Mouse (Mus musculus) spleen, adult 18-20 months (tissue): ENCODE measurements around the gene Ptk7.
A peak's percentile ranks its signal among the peaks of the same experiment; 100 is the strongest.

Experiments
- DNase-seq, 2 experiments: peaks; one replicate each; pipeline ENCODE4 v3.0.0; 2022; ENCODE audit warnings: mixed read lengths in 2 of 2

Gene Ptk7

DNA sequence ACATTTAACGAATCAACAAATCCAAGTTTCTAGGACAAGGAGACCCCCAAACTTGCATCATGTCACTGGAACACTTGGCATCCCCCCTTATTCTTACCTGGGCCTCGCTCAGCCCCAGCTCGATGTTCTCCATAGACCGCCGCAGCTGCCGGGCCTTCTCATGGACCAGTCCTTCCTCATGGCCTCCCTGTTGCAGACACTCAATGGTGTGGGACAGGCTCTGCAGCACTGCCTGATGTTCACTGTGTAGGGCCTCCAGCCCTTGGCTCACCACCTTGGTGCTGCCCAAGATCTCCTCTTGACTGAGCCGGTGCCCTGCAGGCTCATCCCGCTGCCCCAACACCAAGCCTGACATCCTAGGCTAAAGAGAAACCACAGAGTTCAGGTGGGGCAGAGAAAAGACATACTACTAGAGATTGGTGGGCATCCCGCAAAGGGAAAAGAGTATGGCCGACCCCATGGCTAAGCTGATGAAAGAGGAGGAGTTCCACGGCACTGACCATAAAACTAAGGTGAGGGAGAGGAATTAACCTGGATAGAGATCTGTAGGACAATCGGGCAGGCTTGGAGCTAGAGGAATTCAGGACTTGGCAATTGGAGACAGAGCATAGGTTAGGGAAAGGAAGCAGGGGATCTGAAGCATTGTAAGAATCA, 15.0 kb upstream of the Ptk7 start:
- DNase-seq = no peak

DNA sequence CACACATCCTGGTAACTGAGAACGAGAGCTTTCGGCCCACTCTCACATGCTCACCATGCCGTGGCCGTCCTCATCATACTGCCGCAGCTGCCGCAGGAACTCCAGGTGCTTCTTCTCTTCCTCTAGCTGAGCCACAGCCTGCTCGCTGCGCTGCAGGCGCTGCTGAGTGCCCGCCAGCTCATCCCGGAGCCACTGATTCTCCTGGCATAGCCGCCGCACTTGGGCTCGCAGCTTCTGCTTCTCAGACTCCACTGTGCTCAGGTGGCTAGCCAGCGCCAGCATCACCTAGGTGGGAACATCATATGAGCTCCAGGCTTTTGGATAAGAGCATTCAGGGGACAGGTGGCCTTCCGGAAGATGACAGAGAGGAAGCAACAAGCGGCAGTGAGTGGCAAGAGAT, 12.8 kb upstream of the Ptk7 start:
- DNase-seq = no peak

DNA sequence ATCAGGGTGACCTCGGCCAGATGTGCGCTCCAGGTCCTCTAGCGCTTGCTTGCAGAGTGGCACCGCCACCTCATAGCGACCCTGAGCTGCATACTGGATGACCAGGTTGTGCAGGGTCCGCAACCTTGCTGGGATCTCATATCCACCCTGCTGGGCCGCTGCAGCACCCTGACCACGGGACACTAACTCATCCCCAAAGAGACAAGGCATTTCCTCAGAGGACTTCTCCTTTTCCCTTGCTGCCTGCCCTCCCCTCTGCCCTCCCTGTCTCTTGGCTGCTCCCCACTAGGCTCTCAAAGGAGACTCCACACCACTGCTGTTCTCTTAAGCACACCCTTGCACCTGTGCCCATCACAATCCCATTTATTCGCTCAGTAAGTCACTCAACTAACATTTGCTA, 10.6 kb upstream of the Ptk7 start:
- DNase-seq = no peak

DNA sequence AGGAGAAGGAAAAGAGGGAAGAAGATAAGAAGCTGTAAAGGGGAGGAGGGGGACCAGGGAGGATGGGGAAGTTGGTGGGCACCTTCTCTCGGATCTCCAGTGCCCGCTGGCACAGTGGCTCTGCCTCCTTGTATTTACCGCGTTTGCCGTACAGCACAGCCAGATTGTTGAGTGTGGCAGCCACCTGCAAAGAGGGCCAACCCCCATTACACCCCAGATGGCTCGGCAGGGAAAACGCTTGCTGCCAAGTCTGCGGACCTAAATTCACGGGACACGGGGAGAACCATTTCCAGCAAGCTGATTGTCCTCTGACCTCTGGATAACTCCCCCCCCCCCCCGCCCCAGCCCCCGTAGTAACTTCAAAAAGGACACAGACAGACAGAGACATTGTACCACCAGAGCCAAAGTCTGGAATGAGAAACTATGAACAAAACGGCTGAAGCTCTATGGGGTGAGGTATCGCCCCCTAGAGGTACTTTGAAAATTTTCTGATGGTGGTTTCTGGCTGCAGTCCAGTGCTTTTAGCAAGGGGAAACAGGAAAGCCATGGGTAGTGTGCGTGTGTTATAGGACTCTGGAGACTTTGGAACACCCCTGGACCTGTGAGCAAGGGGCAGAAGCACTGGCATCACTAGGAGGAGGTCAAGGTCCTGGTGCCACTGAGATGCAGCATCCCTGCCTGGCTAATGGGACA, 7.7 kb upstream of the Ptk7 start:
- DNase-seq = peak in 1 of 2 experiments; percentile 30

DNA sequence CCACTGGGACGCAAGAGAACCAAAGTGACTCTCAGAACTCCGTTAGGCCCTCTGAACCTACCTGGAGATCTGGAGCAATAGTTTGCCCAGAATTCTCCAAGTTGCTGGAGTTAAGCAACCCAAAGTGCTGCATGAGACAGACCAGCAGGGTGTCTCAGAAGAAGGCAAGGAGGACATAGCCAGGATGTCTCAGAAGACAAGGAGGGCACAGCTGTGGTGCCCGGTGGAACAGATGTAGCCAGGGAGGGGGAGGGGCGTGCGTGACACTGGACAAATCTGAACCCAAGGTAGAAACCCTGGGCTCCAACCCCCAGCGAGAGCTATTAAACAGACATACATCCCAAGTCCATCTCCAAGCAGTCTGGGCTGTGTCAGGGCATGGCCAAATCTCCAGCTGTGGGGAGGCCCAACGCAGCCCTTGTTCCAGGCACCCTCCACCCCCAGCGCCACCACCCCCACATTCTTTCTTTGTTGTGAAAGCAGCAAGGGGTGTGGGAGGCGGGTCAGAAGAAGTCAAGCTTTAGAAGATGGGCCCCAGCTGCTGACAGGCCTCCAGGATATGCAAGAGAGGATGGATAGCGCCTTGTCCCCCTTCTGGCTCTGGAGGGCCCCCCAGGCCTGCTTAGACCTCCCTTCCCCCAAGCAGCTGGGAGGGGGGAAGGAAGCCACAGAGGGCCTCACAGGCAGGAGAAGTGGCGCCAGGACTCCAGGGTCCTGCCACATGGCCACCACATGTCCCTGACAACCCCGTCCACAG, 559 bp upstream of the Ptk7 start:
- peak in 1 of 2 experiments; percentile 20 for DNase-seq

DNA sequence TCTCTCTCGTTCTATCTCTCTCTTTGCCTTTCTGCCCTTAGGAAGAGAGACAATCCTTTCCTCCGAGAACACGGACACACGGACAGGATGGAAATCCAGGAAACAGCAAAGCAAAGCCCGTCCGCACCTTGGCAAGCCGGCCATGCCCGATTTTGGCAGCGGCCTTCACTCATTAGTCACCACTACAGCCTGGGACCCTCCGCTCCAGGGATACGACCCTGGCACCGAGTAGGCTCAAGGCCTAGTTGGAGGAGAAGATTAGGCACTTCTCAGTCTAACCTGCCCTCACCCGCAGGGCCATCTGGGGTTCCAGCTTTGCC, 873 bp downstream of the Ptk7 start:
- no peak for DNase-seq

DNA sequence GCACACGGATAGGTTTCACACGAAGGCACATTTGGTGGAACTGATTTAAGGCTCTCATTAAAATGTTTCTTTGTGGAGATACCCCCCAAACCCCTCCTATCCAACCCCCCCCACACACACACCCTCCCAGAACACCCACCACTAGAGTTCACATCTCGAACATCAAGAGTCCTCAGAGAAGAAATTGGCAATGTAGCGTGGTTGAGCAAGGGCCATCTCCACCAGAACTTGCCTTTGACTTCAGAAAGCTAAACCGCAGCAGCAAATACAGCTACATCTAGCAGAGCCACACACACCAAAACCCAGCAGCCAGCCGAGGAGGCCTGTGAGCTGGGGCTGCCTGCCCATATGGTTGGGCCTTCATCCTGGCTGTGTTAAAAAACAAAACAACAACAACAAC, 1.9 kb downstream of the Ptk7 start:
- DNase-seq = no peak

DNA sequence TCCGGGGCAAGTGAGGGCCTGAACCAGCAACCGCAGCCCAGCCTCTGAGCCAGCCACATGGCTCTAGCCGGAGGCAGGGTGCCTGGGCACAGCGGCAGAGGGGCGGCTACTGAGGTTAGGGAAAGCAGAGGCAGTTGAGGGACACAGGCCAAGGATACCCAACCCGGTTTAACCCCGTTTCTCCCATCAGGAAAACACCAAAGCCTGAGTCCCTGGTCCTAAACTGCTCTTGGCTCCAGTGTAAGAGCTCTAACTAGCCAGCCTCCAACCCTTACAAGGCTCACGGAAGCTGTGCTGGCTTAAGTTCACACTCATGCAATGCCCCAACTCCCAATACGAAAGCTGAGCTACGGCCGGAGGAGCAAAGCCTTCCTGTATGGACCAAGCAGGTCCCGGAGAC, 4.7 kb downstream of the Ptk7 start:
- DNase-seq = no peak

DNA sequence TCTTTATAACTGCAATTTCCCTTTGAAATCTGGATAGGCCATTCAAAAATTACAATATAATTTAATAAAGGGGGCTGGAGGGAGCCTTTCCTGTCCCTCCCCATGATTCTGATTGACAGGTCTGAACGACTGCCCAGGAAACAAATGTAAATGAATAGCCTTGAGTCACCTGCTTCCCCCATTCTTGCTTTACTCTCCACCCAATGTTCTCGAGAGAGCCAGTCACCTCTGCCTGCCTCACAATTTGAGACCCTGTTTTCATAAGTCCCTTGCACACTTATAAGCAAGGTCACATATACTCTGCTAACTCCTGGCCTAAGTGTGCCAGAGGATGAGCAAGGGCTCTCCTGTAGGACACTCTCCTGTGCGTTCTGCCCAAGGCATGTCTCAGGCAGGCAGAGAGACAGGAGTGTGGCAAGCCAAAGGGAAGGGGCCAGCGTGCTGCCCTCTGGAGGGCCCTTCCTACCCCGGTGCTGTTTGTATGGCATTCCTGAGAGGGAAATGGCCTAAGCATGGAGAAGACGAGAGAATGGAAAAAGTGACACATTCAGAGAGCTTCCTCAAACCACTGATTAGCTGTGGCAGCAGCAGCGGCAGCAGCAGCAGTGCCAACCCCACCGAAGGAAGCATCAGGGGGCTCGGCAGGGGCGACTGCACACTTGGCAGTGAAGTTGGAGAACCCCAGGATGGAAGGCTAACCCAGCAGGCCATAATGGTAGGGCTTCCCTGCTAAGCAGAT, 5.3 kb downstream of the Ptk7 start:
- DNase-seq = no peak

DNA sequence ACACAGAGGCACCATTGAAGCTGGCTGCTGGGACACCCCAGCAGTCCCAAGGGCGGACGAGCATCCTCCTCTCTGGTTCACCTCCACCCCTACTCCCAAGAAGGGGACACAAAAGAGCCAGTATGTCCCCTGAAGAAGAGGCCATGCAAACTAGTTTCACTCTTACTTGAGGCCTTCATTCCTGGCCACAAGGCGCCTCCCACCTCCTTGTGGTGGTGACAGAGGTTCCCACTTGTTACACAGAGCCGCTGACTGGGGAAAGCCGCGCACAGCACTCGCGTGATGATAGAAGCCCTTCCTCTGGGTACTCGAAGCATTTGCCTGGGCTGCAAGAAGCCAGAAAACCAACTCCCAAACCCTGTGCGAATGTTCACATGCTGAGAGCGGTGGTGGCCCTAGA, 7.0 kb downstream of the Ptk7 start:
- no peak for DNase-seq

DNA sequence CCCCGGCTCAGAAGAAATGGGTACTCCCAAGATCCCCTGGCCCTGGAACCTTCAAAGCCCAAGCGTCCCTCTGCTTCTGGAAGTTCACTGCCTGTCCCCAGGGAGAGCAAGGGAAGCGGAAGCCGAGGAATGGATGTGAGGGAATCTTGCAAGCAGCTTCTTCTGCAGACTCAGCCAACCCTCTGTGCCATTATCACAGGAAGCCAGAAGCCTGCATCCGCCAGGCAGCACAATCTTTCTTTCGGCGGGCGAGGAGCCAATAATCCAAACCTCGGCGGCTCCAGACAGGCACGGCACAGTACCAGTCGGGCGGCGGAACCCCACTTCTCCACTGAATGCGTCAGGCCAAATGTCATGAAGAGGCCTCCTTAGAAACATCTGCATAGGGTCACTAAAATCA, 8.0 kb downstream of the Ptk7 start:
- DNase-seq = no peak

DNA sequence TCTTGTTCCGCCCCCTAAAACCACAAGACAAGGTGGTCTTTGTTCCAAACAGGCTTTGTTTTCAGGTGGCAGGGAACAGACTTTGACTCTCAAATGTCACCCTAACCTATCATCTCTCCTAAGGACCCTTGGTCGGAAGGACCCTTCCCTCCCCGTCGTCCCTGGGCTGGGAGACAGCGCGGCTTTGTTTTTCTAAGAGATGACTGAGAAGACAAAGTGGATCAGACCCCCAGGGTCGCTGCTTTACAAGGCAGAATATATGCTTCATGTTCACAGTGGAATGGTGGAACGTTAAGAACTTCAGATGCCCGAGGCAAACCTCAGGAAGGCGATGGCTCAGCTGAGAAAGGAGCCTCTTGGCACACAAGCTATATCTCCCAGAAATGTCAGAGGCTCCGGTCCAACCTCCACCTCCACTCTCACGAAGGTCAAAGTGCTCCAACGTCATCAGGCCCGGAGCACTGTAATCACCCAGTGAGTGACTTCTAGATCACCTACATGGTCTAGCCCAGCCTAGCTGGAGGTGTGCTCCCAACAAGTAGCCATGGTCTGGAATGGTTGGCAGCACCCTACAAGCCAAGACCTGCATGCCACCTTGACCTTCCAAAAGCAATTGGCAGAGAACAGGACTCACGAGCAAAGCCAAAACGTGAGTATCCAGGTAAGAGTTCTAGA, 9.5 kb downstream of the Ptk7 start:
- no peak for DNase-seq

DNA sequence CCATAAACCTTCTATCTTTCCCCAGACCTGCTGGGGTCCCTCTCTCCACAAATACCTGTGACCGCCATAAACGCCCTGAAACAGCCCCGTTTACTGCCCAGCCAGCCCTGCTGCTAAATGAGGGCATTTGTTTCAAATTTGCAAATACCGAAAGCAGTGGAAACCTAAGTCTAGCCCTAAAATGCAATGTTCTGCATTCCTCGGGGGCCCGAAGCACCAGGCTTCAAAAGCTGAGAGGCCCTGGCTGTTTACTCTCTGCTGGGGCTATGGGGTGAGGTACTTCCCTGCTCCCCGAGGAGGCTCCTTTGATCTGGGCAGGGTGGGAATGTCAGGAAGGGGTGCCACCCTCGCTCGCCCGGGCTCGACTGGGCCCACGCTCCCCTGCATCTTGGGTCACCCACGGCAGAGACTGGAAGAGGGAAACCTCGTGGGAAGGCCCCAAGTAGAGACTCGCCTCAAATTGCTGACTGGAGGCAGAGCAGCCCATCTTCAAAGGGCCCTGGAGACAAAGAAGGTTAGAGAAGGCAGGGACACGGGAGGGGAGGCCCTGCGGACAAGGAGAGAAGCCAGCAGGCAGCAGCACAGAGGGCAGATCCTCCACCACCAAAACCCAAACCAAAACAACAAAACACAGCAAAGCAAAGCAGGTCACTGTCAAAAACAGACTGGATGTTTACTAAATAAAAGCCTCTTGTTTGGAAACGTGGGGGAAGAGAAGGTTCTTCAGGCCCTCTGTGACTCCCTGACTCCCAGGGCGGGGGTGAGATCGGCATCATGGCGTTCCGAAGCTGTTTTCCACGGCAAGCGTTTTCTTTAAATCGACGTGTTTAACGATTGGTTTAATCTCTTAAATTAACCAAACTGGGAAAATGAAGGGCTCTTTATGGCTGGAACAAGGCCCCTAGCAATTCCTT, 10.3 kb downstream of the Ptk7 start:
- no peak for DNase-seq

DNA sequence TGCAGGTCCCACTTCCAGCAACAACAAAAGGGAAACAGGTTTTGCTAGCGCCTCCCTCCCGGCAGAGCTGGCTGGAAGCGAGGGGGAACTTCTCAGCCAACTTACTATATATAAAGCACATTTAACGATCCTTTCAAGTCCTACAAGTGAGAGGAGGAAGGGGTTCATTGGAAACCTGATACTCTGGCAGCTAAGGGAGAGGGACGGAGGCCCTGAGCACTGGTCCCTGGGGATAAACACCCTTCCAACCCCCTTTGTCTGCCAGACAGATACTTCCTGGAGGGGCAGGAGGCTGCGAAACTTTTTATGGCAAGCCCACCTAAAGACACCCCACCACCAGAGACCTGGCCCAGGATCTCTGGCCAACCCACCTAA, 10.9 kb downstream of the Ptk7 start:
- DNase-seq = no peak

DNA sequence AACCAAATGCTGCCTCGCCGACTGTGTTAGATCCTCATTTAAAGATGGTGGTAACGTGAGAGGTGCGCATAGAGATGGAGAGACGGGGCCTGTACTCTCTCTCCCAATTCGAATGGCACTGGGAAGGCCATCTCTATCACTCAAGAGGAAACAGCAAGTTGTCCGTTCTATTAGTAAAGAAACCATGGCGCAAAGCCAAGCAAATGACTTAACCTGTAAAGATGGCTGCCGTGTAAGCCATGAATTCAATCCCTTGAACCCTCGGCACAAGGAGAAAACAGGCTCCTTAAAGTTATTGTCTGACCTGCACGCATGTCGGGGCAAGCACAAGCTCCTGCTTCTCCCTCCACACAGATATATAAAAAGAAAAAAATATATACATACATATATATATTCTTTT, 11.5 kb downstream of the Ptk7 start:
- no peak for DNase-seq

DNA sequence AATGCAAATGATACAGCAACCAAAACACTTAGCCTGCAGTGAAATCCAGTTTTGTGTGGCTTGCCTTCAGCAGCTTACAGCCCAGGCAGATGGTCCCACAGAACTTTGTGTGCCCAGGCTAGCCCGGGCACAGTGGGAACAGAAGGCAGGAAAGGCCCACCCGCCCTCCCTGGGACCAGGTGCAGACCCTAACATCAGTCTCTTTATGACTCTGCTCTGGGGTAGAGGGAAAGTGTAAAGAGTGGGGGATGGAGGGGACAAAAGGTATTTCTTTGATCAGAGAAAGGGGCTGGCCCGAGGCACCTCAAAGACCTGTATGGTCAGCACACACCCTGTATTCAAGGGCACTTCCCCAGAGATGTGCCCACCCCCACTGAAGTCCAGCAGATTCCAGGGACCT, 16.1 kb downstream of the Ptk7 start:
- no peak for DNase-seq

DNA sequence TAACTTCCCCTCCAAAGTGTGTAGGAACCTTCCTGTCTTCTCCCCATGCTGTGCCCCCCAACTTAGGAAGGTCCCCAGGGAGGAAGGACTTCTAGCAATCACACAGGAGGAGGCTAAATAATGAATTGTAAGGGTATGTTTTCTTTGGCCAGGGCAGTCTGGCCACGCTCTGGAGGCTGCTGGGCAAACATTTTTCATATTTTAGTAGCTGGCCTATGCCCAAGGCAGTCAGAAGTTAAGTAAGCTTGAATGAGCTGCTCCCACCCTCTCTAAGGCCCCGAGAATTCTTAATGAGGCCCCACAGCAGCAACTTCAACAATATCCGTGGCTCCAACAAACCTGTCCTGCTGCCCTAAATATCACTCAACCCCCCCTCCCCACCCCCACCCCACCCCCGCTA, 16.5 kb downstream of the Ptk7 start:
- no peak for DNase-seq

DNA sequence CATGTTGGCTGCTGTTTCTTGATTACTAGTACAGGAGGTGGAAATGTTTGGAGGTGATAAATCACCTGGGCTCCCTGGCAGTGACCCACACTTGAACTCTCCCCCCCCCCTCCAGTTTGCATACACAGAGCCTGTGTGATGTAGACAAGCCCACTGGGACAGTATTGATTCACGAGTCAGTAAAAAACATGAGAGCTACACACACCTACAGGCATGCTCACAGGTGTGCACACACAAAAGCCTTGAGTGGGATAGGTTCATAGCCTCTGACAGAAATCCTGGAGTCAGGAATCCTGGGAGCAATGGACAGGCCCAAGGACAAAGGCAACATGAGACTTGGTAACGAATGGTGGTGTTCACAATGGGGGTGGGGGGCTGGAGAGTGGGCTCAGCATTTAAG, 17.1 kb downstream of the Ptk7 start:
- no peak for DNase-seq

DNA sequence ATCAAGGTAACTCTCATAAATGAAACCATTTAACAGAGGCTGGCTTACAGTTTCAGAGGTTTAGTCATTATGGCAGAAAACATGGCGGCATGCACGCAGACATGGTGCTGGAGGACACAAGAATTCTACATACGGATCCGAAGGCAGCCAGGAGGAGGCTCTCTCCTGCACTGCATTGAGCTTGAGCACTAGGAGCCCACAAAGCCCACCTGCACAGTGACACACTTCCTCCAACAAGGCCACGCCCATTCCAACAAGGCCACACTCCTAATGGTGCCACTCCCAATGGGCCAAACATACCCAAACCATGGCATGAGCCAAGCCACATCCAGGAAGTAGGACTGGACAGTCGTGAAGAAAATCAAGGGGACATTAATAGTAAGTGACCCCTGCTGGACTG, 18.0 kb downstream of the Ptk7 start:
- DNase-seq = no peak

DNA sequence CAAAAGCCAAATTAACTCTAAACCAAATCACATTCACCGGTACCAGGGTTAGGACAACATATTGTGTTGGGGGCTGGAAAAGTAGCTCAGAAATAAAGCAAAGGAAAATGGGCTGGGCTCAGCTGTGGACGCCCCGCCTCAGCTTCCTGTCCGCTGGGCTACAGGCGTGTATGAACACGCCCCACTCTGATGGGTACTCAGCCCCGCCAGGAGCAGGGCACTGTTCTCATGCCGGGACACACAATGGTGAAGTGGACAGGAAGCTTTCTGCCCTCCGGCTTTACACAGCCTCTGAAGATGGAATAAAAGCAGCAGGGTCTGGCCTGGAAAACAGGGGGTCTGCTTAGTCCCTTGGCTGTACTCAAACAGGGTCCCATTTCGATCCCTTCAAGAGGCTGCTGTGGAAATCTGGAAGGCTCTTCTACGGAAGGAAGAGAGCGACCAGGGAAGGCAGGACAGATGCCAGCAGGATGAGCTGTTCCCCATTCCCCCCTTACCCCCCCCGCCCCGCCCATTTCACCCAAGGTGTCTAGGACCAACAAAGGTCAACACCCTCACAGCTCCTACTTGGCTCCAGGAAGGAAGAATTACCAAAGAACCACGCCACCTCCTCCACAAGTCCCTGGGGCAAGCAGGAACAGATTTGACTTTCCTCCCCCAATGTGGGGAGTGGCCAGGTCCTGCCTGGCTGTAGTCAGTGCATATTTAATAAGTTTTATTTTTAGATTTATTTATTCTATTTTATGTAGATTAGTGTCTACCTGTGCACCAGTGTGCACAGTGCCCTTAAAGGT, 19.4 kb downstream of the Ptk7 start:
- no peak for DNase-seq

DNA sequence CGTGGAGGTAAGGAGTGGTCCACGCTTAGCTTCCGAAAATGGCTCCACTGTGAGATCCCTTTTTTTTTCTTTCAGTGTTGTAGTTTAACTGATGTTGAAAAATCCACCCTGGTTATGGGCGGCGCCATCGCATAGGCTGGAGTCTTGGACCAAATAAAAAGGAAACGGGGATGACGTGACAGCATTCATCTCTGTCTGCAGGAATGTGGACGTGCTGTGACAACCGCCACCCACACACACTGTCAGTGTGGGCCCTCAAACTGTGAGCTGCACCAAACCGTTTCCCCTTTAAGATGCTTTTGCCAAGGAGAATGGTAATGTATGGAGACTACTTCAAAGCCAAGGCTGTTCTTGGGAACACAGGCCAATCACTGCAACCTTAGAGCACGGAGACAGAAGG, 23.3 kb downstream of the Ptk7 start:
- DNase-seq = no peak
